Mouse (Mus musculus): ENCODE data around the gene Mrc1.

Gene Mrc1

DNA sequence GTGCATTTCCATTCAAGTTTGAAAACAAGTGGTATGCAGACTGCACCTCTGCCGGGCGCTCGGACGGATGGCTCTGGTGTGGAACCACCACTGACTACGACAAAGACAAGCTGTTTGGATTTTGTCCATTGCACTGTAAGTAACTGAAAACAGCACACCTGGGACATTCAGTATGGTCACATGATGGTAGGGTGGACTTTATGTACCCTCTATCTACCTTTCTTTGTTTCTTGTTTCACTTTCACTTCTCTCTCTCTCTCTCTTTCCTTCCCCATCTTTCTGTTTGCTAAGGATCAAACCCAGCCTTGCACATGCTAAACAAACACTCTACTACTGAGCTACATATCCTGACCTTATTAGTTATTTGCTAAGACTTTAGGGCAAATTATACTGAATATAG is 15.0 kb downstream of the Mrc1 start:
- in situ Hi-C loops (cut with MseI, MboI), result no loop called here

DNA sequence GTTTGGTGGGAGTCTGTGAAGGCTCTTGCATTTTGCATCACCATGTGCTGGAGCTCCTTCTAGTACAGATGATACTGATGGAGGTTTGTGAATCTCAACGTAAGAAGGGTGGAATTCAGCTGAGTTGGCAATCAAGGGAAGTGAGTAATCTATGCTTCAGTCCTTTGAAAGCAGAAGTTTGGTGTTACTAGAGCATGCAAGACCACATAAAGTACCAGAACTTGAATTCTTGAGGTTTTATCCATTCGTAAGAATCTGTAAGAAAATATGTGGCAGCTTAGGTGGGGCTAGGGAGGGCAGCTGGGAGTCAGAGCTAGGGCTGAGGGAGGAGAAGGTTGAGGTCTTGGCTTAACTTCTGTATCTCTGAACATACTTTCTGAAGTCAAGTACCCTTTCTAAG is 15.5 kb downstream of the Mrc1 start:
- in situ Hi-C loops (cut with MseI, MboI), result no loop called here

DNA sequence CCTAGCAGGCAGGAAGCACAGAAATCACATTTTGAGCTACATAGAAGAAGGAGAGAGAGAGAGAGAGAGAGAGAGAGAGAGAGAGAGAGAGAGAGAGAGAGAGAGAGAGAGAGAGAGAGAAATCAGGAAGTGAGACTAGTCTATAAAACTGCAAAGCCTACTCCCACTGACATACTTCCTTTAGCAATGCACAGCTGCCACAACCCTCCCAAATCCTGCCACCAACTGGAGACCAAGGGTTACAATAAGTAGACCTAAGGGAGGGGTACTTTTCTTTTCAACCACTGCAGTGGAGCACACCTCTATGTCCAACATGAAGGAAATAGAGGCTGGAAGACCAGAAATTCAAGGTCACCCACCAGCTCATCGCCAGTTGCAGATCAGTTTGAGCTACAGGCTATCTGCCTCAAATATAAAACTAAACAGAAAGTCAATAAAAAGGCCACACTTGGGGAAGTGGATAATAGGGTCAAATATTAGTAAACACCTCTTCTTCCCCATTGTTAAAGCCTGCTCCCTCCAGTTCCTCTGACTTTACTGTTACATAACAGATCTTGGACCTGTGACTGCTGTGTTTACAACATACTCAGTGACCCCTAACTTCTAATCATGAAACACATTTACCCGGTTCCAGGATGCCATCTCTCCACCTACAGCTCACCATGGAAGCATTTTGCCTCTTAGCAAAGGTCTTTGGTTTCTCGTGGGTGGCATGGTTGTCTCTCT is 20.8 kb downstream of the Mrc1 start:
- in situ Hi-C loops (cut with MseI, MboI), result no loop called here

DNA sequence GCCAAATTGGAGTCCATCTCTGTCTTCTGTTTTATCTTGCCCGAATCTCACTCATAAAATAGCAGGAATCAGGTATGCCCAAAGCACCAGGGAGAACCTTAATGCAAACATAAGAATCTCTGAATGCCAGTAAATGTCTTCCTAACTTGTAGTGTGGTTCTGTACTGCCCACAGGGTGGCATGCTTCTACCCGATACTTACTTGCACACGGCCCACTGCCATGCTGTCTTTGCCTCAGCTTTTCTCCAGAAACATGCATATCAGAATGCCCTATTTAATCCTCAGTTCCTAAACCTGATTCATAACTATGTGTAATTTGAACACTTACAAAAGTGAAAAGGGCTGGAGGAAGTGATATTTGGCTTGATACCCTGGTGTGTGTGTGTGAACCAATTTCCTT is 22.7 kb downstream of the Mrc1 start:
- in situ Hi-C loops (cut with MseI, MboI), result no loop called here

DNA sequence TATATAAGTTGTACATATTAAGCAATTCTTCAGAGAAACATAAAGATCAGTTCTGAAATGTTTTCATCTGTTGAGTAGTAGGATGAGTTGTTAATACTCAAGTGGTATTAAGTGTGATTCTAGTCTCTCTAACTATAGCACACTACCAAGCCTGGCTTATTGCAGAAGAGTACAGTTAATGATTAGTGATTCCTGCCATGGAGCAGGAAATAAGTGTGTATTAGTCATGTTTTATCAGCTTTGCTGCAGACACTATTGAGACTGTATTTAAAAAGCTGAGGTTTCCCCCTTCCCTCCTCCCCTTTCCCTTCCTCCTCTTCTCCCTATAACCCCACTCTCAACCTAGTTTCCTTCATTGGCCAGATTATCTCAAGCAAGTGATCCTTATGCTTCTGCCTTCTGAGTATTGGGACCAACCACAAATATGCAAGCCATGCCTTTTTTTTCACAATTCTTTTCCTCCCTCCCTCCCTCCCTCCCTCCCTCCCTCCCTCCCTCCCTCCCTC is 29.2 kb downstream of the Mrc1 start:
- in situ Hi-C loops (cut with MseI, MboI), result no loop called here

DNA sequence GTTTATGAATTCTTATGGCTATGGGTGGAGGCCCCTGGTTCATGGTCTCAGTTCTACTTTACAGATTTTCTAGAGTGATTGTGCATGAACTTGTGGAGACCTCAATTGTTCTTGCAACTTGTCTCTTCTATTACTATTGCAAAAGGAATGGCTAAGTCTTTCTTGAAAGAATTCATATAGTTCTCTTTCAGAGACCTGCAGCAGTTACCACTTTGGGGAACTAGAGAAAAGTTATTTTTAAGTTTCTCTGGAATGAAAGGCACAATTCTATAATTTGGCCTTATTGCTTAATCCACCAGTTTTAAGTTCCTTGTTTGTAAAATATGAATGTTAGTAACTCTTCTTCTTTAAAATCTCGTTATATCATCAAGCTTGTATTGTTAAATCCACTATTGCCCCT is 32.9 kb downstream of the Mrc1 start:
- in situ Hi-C loops (cut with MseI, MboI), result no loop called here

DNA sequence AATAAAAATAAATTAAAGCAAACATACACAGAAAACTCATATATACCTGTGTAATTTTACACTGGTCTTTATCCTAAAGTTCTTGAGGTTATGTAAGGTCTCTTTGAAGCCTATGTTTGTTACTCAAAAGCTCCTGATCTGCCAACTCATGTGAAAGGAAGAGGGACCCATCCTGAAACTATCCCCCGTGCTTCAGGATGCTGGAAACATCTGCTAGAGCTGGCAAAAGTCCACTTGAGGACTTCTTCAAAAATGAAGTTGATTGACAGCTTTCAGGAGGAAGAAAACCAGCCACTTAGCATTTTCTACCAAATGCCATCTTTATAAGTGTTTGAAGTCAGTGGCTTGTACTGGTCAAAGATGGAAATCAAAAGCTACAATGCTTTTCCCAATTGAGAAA is 40.0 kb downstream of the Mrc1 start:
- in situ Hi-C loops (cut with MseI, MboI), result no loop called here

DNA sequence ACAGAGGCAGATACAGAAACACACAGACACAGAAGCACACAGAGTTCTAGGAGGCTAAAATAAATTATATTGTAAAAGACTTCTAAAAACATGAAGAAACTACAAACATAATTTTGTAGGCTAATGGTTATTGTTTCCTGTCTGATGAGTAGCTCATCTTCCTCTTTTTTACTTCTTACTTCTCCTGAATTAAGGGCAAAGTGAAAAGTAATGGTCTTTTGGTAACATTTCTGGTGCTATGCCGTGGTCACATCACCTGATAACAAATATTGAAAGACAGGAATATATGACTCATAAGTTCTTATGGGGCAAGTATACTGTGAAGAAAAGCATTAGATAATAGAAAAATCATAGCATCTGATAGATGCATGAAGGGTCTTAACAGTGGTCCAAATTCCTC is 42.9 kb downstream of the Mrc1 start:
- in situ Hi-C loops (cut with MseI, MboI), result no loop called here

DNA sequence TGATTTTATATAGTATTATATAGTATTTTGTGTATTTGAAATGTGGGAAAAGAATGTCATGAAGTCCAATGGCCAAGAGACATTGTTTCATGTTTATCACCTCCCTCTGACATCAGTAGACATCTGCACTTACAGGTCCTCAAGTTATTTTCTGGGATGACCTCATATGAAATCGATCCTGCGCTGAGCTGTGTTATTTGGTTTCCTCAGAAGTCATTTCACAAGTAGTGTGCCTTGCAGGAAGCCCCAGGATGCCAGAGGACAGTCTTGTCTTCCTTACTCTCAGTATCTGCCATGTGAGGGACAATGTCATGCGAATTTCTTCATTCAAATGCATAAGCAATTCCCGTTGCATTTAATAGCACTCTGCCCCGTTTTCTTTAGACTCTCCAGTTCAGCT is 46.6 kb downstream of the Mrc1 start:
- in situ Hi-C loops (cut with MseI, MboI), result no loop called here

DNA sequence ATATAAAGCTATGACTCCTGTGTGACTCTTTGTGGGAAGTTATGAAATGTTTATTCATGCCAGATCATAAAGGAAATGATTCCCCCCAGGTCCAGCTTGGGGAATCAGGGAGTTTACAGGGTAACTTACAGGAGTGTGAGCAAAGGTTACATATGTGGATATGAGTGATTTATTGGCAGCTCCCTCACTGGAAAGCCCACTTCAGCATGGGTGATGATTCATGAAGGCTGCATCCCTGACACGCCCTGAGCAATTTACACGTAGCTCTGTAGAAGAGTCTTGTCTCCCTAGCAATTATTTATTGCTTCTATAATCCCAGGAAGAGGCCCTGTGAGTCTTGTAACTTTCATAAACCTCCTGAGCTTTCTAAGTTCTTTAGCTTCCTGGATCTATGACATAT is 50.1 kb downstream of the Mrc1 start:
- in situ Hi-C loops (cut with MseI, MboI), result no loop called here

DNA sequence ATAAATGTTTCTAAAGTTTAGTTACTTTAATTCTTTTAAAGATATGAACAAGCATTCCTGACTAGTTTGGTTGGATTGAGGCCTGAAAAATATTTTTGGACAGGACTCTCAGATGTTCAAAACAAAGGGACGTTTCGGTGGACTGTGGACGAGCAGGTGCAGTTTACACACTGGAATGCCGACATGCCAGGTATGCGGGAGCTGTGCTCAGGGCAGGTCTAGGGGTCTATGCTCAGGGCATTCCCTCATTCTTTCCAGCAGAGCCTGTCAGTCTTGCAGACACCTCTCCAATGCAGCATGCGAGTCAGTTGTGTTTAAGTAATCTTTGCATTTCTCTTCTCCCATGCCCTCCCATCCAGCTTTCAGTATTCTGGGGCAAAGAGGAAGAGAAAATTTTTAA is 50.6 kb downstream of the Mrc1 start:
- in situ Hi-C loops (cut with MseI, MboI), result no loop called here

DNA sequence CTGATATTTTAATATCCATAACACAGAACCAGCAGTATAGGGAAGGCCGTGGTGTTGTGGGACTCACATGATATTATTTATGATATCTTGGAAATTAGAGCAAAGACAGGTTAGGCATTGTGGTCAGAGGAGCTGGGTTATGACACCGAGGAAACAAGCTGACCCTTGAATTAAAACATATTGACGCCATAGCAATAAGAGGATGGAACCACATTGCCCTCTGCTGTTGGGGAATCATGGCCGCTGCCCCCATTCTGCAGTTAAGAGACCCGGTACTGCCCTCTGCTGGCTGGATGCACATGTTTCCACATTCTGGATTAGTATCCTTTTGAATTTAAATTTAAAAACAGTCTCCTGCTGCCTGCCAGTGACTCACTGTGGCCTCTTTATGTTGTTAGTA is 66.1 kb downstream of the Mrc1 start:
- in situ Hi-C loops (cut with MseI, MboI), result loop anchor here (10.0 kb wide), 1 partner anchor 251 kb away; no protein-coding TSS in a partner anchor

DNA sequence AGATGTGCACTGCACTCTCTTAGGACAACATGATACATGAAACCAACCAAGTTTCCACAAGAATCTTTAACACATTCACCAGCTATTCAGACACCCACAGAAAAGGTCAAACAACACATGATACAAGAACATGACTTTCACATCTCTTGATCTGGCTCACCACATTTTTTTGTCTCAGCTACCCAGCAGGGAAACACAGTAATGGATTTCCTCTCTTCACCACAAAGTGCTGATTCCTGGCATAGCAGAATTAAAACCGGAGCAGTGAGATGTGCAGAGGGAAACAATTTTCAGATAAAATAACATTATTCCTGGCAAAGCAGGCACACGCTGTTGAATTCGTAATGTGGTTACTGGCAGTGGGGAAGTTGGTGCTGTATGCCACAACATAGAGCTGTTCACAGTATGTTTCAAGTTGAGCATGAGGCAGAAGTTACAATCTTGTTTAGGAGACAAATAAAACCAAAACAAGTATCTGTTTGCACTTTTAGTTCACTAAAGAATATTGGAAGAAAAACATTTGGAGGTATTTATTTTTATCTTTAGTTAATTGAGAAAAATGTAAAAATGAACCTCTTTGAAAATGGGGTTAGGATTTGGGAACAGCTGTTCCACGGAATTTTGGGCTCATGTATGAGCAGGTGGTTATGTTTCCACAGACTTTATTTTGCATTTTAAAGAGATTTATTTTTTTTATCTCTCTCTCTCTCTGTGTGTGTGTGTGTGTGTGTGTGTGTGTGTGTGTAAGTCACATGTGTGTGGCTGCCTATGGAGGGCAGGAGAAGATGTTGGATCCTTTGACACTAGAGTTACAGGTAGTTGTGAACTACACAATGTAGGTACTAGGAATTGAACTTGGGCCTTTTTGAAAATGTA is 83.6 kb downstream of the Mrc1 start:
- in situ Hi-C loops (cut with MseI, MboI), result no loop called here

DNA sequence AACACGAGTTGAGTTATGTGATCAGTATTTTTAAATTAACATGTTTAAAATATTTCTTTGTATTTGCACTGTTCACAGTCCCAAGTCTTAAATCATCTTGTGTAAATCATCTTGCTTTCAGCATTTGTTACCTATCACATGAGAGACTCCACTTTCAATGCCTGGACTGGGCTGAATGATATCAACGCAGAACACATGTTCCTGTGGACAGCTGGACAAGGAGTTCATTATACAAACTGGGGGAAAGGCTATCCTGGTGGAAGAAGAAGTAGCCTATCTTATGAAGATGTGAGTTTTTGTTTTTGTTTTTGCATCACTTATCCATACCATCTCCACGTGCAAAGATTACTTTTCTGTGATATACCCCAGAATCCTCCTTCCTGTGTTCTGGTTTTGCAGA is 85.9 kb downstream of the Mrc1 start:
- in situ Hi-C loops (cut with MseI, MboI), result no loop called here

DNA sequence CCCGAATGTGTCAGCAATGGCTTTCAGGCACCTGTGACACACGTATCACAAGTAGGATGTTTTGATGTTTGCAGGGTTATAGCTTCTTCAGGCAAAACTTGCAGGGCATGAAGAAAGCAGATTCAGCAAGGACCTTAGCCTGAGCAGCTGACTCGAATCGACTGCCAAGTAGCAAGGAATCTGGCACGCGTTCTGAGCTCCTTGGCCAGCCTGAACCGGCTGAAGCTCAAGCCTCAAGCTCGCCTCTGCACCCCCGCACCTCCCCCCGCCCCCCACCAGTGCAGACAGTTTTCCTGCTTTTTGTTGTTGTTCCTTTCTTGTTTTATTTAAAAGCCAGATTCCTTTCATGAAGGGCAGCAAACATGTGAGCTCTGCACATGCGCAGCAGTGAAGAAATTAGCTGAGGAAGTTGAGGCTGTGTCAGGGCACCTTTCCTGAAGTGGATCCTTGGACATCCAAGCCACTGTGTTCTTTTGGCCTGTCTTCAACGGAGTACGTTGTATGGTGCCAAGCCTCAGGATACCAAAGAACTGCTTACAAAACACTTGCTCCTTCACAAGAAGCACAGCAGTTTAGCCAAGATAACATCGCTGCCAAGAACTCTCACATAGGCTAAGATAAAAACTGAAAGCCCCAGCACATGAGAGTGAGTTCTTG is 112.6 kb downstream of the Mrc1 start:
- in situ Hi-C loops (cut with MseI, MboI), result no loop called here

DNA sequence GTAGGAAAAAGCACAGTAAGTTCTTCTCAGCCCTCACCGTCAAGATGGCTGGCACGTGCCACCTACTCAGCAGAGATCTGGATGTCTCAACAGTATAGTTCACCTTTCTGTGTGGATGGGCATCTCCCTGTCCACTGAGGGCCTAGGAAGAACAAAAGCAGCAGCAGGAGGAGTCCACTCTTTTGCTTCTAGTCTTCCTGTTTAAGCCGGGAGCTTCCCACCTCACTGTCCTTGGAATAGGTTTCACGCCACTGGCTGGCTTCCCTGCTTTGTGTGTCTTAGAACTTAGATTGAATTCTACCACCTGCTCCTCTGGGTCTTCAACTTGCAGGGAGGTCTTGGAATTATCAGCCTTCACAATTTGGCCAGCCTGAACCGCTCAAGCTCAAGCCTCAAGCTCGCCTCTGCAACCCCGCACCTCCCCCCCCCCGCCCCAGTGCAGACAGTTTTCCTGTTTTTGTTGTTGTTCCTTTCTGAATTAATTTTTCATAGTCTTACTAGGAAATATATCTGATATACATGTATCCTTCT is 113.2 kb downstream of the Mrc1 start:
- in situ Hi-C loops (cut with MseI, MboI), result no loop called here

Data from mouse trophoblast stem cell (cell line).